Mouse (Mus musculus) testis, adult 10 weeks (tissue): Measurements from ENCODE around the gene Spsb3. TPM values are rescaled to one million over a fixed set of nuclear protein-coding genes. Genes with fewer than 3 reads are reported as not detected.

Experiments
- polyA plus RNA-seq: library from polyadenylated mRNA; stranded (reverse); fragments of 350-450 nt; fragmentation: Illumina TruSeq; extraction: RNeasy Lipid Tissue Mini Kit (QIAGEN cat#74804); gene quantifications from one replicate; pipeline ENCODE4 v1.2.3, GENCODE M21; 2014; ENCODE audit warnings: low read depth, low replicate concordance

The Spsb3 gene
- 1.6 TPM for polyA plus RNA-seq

DNA sequence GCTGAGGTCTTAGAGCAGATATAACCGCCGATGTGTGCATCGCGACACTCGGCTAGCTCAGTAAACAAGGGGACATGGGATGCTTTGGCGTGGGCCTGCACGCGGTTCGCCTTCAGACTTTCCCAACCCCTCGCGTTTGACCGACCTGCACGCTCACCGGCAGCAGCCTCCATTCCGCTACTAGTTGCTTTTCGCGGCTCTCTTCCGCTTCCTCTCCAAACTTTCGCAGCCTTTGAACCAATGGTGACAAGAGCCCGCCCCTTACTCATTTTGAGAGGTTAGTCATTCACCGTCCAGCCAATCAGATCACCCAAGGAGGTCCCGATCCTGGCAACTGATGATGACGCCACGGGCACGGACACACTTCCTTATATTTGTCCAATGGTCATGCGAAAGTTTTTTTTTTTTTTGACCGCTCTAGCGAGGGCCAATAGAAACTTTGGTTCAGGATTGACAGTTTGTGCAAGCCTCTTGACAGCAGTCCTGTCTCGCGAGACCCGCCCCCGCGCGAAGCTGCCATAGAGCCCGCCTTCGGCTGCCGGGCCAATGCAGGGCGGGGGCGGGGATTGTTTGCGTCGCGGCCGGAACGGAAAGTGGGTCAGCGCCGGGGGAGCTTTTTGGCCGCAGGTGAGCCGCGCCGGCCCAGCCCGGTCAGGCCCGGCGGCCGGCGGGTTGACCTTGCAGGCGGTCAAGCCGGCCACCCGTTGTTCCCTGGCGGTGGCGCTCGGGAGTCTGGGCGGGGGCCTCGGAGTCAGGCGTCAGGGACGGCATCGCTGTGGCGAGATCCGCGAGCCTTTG lies at the start of gene Spsb3, which contains the start of gene Nubp2:
Spsb3 (plus strand) TSS at position 510 of the 798 bp plus-strand sequence.
Nubp2 (minus strand) TSS at position 216 of the 798 bp plus-strand sequence.

DNA sequence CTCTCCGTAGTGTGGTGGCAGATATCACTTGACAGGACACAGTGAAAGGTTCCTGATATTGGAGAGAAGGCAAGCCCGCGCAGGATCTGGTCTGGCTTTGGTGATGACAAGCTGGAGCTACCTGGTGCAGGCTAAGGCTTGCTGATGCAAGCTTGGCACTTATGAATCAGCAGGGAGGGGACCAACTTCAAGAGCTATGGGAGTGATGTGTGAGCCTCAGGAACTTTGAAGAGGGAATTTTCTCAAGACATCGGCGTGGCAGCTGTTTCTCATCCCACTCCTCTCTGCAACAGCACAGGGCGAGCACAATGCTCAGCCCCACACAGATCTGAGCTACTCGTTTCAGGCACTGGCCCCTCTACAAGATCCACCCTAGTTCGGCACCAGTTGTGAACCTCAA lies 46.6 kb upstream of the Spsb3 start, which contains the start of gene Hagh:
Hagh (plus strand) TSS at position 302 of the 400 bp plus-strand sequence.

GRCm38 (mm10) chr17:24850065-24850772 lies 36.2 kb upstream of the Spsb3 start, which contains the start of gene Fahd1:
Gene Fahd1, minus strand, starts transcription at chr17:24850364.

GRCm38 (mm10) chr17:24865776-24866175 lies 20.7 kb upstream of the Spsb3 start, which contains the start of gene Igfals:
Gene Igfals, plus strand, starts transcription at chr17:24865997.

DNA sequence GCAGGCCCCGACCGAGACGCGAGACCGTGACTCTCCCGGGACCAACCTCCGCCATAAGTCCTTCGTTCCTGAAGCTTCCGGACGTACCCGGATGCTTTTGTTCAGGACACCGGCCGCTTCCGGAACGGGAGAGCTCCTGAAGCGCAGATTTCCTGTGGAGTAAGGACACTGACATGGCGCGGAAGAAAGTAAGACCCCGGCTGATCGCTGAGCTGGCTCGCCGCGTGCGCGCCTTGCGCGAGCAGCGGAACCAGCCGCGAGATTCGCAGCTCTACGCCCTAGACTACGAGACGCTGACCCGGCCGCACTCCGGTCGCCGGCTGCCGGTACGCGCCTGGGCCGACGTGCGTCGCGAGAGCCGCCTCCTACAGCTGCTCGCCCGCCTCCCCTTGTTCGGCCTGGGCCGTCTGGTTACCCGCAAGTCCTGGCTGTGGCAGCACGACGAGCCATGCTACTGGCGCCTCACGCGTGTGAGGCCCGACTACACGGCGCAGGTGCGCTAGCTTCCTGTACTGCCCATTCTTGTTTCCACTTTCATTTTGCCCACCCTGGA lies 8.6 kb downstream of the Spsb3 start, which contains the start of the genes Eme2 and Mrps34:
Eme2 (minus strand) TSS at position 93 of the 553 bp plus-strand sequence.
Mrps34 (plus strand) TSS at position 122 of the 553 bp plus-strand sequence.

DNA sequence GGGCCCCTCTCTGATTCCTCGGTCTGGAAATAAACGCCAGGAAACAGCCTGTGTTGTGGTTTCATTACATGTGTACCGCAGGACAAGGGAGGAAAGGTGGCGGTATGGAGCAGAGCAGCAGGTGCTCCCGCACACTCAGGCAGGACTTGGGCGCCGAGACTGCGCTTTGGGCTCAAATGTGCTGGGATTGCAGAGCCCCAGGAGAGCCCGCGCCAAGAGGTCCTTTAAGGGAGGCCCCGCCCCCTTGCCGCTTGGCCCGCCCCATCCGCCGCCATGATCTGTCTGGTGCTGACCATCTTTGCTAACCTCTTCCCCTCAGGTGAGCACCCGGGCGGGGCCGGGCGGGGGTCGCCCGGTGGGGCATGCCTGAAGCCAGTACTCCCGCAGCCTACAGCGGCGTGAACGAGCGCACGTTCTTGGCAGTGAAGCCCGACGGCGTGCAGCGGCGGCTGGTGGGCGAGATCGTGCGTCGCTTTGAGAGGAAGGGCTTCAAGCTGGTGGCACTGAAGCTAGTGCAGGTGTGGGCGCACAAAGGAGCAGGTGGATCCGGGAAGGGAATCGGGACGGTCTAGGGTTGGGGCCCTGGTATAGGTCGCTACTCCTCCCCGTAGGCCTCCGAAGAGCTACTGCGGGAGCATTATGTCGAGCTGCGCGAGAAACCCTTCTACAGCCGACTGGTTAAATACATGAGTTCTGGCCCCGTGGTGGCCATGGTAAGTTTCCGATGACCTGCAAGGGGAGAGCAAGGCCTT lies 10.0 kb downstream of the Spsb3 start, which contains the start of gene Nme3:
Nme3 (plus strand) TSS at position 260 of the 752 bp plus-strand sequence.

DNA sequence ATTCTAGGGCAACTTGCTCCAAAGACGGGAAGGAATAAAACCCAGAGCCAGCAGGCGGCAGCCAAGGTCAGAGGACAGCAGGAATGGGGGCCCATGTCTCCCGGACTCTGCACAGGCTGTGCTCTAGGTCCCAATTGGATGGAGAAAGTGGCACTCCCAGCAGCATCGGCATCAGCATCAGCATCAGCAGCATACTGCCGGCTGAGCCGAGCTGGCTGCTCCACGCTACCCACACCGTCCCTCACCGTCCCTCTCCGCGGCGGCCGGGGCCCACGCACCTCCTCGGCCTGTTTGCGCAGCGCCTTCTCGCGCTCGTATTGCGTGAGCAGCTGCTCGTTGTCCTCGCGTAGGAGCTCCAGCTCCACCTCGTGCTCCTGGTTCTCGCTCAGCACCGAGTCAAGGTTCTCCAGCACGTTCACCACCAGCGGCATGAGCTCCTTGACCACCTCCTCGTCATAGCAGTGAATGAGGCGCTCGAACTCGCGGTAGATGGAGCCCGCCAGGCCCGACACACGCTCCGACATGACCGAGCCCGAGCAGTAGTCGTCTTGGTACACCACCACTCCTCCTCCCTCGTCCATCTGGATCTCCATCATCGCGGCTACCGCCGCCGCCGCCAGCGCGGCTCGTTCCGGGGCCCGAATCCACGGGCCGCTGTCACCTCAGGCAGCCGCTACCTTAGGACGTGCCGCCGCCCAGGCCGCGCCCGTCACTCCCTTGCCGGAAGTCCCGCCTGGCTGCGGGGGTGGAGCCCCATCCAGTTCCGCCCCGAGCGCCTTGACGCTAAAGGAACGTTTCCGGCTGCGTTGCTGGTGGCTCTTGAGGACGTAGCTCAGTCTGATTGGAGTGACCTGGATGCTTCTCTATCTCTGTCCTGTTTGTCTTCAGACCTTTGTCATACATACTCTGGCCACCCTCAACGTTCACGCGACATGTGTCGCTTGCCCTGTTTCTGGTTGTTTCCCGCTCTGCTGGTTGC lies 50.1 kb downstream of the Spsb3 start, which contains the start of gene Mapk8ip3:
Mapk8ip3 (minus strand) TSS at position 719 of the 979 bp plus-strand sequence.

Other genes starting within 250 kb of the Spsb3 start
- gene Slc9a3r2, start 236.3 kb upstream of the Spsb3 start, polyA plus RNA-seq: 0.57 TPM
- gene Npw, start 228.2 kb upstream of the Spsb3 start, polyA plus RNA-seq: not detected
- 1.4 TPM for gene Zfp598, start 217.0 kb upstream of the Spsb3 start, polyA plus RNA-seq
- gene Syngr3, start 196.7 kb upstream of the Spsb3 start, polyA plus RNA-seq: 0.11 TPM
- gene Gfer, start 190.5 kb upstream of the Spsb3 start, polyA plus RNA-seq: 29.2 TPM
- gene Noxo1, start 190.4 kb upstream of the Spsb3 start, polyA plus RNA-seq: 12.7 TPM
- gene Tbl3, start 179.0 kb upstream of the Spsb3 start, polyA plus RNA-seq: 0.29 TPM
- 46.8 TPM for gene Rnf151, start 168.6 kb upstream of the Spsb3 start, polyA plus RNA-seq
- gene Rps2, start 168.5 kb upstream of the Spsb3 start, polyA plus RNA-seq: 129 TPM
- gene Ndufb10, start 162.2 kb upstream of the Spsb3 start, polyA plus RNA-seq: 69.2 TPM
- gene Rpl3l, start 158.8 kb upstream of the Spsb3 start, polyA plus RNA-seq: not detected
- 1.1 TPM for gene Msrb1, start 150.0 kb upstream of the Spsb3 start, polyA plus RNA-seq
- not detected for gene Hs3st6, start 133.7 kb upstream of the Spsb3 start, polyA plus RNA-seq
- 67.9 TPM for gene Meiob, start 82.4 kb upstream of the Spsb3 start, polyA plus RNA-seq
- gene Hagh, start 46.5 kb upstream of the Spsb3 start, polyA plus RNA-seq: 93.5 TPM
- gene Fahd1, start 36.3 kb upstream of the Spsb3 start, polyA plus RNA-seq: 25.4 TPM
- gene Igfals, start 20.6 kb upstream of the Spsb3 start, polyA plus RNA-seq: not detected
- 19.6 TPM for gene Nubp2, start 294 bp upstream of the Spsb3 start, polyA plus RNA-seq
- 1.9 TPM for gene Eme2, start 8.4 kb downstream of the Spsb3 start, polyA plus RNA-seq
- gene Mrps34, start 8.5 kb downstream of the Spsb3 start, polyA plus RNA-seq: 0.64 TPM
- gene Nme3, start 9.9 kb downstream of the Spsb3 start, polyA plus RNA-seq: 0.69 TPM
- gene Mapk8ip3, start 50.3 kb downstream of the Spsb3 start, polyA plus RNA-seq: 4.3 TPM
- 13.2 TPM for gene Jpt2, start 74.0 kb downstream of the Spsb3 start, polyA plus RNA-seq
- gene Cramp1l, start 129.1 kb downstream of the Spsb3 start, polyA plus RNA-seq: 13.1 TPM
- 141 TPM for gene Ift140, start 129.4 kb downstream of the Spsb3 start, polyA plus RNA-seq
- 1.2 TPM for gene Tmem204, start 196.9 kb downstream of the Spsb3 start, polyA plus RNA-seq
- gene Telo2, start 229.3 kb downstream of the Spsb3 start, polyA plus RNA-seq: 0.48 TPM
- gene Ptx4, start 234.1 kb downstream of the Spsb3 start, polyA plus RNA-seq: not detected
- gene Clcn7, start 246.7 kb downstream of the Spsb3 start, polyA plus RNA-seq: 3.2 TPM